Mouse (Mus musculus): ENCODE data around the gene Fhad1.

Gene Fhad1

DNA sequence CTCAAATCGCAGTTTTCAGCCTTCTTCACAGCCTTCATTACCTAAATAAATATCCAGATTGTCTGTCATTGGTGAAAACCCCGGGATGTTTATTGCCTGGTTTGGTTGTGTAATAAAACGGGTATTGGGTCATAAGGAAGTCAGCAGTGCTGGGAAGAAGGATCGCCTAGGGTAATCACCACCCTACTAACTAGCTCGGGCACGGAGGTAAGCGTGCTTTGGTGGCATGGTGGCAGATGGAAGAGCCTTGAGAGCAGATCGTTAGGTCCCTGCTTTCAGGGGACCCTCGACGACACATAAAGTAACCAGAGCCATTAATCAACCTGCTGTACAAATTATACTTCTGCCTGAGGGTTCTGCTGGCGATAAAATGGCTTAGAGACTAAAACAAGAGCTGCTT lies 36.3 kb downstream of the Fhad1 start:
- no peak for DNase-seq (ENCODE audit: low read depth in 2 of 2, low spot score in 2 of 2)

DNA sequence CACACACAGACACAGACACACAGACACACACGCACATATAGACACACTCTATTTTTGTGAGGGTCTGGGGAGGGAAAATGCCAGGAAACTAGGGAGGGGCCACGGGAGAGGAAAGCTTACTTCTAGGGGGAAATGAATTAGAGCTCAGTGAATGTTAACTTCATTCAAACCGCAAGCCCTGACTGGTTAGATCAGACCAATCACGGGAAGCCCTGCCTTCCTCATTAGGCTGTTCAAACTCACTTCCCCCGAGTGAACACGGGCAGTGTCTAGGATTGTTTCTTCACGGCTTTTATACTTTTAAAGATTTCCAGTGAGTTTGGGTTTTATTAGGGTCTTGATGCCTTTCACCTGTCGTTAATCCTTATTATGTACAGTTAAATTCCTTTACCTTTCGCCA lies 37.5 kb downstream of the Fhad1 start:
- no peak for DNase-seq (ENCODE audit: low read depth in 2 of 2, low spot score in 2 of 2)

DNA sequence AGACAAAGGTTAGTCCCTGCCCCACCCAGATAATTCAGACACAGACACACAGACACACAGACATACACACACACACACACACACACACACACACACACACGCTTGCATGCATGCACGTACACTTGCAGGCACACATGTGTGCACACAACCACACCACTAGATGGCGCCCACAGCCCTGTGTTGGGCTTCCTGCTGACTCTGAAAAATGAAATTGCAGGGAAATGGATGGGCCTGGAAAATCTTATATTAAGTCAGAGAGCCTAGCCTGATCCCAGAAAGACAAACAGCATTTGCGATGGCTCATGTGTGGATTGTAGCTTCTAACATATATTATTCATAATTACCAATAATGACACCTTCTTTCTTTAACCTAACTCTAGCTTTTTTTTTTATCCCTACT lies 38.7 kb downstream of the Fhad1 start:
- DNase-seq (ENCODE audit: low read depth in 2 of 2, low spot score in 2 of 2): no peak

DNA sequence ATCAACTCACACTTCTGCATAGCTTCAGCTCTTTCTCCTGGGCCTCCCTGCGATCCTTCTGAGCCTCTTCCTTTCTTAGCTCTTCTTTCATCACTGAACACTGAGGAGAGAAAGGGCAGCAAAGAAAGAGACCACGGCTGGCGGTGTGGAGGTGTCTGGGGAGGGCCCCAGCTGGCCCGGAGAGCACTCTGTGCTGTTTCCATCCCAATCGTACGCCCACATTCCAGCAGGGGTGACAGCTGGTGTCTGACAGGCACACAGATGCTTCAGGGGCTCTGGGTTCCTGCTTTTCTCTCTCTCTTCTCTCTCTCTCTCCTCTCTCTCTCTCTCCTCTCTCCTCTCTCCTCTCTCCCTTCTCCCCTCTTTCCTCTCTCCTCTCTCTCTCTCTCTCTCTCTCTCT lies 50.3 kb downstream of the Fhad1 start:
- no peak for DNase-seq (ENCODE audit: low read depth in 2 of 2, low spot score in 2 of 2)

DNA sequence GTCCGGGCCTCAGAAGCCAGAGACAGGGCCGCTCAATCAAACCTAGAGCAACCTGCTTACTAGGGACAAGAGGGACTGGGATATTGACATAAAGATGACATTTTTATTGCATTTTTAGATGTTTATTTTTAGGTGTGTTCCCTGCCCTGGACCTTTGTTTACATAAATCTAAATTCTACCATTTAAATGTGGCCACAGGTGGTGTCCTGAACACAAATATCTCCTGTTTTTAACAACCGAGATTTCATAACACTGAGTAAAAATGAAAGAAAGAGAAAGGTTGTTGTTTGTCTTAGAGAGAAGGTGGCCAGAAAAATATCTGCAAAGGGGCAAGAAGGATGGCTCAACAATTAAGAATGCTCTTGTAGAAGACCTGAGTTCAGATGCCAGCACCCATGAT lies 51.0 kb downstream of the Fhad1 start:
- no peak for DNase-seq (ENCODE audit: low read depth in 2 of 2, low spot score in 2 of 2)

DNA sequence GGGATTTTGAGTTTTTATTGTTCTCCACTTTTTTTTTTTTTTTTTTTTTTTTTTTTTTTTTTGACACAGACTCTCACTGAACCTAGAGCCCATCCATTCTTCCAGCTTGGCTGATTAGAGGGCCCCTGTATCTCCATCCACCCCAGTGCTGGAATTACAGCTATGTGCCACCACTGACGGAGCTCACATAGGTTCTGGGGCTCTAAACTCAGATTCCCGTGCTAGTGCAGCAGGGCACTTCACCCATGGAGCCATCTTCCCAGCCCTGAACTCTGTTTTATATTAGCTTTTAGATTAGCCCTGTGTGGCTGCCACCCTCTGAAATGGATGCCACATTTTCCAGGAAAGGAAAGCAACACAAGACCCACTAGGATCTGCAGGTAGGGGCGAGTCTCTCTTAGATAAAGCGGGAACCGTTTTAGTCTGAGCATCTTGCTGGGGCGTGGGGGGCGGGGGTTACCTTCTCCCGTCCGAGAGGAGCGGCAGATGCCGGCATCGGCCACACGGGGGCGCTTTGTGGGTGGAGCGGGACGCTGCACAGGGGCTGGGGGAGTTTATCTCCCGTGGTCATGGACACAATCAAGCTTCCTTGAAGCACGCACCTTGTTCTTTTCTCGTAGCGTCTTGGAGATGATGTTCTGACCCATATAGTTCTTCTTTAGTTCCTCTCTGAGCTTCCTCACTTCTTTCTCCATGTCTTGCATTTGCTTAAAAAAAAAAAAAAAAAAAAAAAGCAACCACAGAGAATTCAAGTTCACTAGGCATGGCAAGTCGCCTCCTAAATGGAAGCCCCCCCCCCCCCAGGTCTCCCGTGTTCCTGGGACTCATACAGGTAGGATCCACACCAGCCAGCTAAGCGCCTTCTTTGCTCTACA lies 51.8 kb downstream of the Fhad1 start:
- peak; percentile 30 to 43 for DNase-seq (ENCODE audit: low read depth in 2 of 2, low spot score in 2 of 2)

DNA sequence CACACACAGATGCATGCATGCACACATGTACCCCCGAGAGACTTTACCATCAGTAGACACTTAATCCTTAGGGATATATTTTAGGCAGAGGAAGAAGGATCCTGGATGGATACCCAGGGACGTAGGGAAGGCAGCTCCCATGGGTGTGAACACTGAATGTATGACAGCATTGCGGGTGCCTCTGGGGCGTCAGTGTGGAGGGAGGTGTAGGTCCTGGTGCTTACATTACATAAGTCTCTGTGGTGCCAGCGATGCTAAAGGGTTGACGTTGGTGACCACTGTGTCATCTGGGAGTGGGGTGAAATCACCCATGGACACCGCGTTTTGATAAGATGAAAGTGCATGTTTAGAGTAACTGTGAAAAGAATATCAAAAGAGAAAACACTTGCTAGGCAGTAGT lies 54.8 kb downstream of the Fhad1 start:
- no peak for DNase-seq (ENCODE audit: low read depth in 2 of 2, low spot score in 2 of 2)

DNA sequence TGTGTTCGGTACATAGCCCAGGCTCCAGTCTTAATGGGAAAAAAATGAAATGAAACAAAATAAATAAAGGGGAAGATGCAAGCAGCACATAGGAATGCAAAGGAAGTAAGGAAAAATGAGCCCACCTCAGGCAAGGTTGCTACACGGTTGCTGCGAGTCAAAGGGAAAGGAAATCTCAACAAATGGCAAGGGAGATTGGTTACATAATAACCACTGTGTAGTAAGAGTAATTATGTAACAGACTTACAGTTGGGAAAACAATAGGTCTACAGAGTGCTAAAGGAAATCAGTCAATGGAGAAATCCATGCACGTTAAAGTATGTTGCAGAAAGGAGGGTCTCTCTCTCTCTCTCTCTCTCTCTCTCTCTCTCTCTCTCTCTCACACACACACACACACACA lies 55.3 kb downstream of the Fhad1 start:
- DNase-seq (ENCODE audit: low read depth in 2 of 2, low spot score in 2 of 2): no peak

DNA sequence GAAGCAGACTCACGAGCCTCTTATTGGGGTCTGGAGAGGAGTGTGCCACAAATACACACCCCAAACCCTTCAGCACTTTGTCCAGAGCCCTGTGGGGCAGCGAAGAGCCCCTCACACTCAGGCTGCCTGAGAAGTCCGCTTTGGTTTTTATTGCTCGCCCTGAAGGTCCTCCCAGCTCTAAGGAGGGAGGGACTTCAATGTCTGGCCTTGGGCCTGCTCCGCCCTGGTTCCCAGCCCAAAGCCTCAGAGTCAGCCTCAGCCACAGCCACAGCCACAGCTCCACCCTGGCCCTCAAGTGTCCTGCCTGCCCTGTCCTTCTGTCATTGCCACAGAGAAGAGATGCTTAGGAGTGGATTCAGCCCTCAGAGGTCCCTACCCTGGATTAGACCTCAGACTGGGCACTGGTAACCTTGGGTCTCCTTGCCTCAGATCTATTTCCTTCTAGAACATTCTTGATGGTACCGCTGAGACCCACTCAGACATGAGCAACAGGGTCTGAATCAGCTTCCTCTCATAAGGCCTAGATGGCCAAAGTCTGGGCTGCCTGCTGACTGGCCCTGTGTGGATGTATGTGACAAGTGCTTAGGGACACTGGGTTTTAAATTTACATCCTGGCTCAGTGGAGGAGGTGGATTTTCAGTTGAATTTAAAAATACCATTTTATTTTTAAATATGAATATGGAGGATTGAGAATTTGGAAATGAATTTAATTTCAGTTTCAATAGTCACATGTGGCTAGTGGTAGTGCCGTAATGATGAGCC lies 56.1 kb downstream of the Fhad1 start:
- no peak for DNase-seq (ENCODE audit: low read depth in 2 of 2, low spot score in 2 of 2)

DNA sequence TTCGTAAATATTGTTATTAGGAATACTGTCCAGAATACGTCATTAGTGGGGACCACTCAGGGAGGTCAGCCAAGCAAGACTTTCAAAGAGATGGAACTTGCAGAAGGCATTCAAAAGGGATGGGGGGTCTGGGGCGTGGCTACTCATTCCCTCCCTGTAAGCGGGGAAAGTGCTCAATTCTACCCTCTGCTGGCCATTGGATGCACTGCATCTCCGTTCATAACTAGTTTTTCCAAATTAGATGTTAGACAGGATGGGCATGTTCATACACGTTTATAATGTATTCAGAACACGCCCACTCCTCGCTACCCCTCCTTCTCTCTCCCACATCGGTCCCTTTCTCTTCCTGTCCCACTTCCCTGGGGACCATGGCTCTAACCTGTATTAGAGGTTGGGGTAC lies 56.7 kb downstream of the Fhad1 start:
- peak; percentile 27 to 63 for DNase-seq (ENCODE audit: low read depth in 2 of 2, low spot score in 2 of 2)

DNA sequence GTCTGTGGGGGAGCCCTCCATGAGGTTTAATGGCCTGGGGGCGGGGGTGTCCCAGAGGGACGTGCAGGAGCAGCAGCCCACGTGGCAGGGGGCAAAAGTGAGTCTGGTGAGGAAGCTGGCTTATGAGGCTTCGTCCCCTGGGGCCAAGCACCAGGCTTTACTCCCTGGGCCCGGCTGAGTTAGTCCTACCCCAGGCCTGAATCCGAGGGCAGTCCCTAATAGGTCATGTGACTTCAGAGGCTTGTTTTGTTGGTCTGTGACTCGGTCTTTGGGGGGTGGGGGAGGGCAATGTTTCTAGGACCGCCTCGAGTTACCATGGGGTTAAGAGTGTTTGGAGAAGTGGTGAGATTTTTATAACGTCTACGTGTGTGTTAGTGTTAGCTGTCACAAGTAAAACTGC lies 57.1 kb downstream of the Fhad1 start:
- DNase-seq (ENCODE audit: low read depth in 2 of 2, low spot score in 2 of 2): no peak

DNA sequence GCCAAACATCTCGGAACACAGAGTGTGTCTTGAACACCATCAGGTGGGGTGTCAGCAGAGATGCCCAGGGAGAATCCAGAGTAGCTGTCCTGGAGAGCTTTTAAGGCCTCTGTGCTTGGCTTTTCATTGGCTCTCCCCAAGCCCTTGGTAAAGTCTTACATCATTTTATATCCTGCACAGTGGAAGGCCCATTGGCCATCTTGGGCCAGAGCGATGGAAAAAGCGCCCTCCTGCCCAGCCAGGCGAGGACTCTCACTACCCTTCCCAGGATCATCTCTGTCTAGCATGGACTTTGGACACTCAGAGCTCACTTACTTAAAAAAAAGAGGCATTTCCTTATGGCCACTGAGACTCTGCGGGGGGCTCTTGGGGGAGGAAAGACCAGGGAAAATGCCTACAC lies 58.0 kb downstream of the Fhad1 start:
- no peak for DNase-seq (ENCODE audit: low read depth in 2 of 2, low spot score in 2 of 2)

DNA sequence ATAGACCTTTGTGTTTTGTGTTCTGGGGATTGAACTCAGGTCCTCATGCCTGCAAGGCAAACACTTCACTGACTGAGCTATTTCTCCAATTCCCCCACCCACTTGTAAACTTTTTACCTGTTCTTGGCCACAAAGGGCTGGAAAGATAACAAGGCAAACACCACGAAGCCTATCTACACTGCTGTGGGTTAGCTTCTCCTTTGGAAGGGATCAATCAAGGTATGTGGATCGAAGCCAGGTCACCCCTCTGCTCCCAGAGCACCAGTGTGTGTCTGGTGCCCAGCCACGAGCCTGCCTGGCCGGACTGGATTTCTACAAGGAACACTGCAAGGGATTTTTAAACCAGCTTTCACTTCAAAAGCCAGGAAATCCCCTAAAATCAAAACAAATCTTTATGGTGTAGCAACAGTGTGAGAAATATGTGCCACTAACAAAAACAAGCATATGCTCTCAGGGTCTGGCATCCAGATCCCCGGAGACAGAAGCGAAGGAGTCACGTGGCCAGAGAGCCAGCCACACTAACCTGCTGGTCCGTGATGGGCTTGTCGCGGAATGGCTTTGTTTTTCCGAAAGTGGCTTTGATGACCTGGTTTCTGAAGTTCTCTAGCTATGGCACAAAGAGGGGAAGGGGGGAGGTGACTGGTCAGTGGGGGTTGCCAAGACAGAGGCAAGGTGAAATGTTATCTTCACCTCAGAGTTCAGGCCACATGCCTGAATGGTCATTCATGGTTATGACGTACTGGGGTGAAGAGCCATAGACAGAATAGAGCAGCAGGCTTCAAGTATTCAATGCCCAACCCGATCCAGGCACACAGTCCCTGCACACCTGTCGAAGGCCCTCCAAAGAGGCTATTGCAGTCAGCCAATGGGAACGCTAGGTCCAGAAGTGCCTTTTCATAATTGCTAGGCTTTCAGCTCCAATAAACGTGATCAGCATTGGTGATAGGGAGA lies 59.8 kb downstream of the Fhad1 start:
- DNase-seq (ENCODE audit: low read depth in 2 of 2, low spot score in 2 of 2): no peak

DNA sequence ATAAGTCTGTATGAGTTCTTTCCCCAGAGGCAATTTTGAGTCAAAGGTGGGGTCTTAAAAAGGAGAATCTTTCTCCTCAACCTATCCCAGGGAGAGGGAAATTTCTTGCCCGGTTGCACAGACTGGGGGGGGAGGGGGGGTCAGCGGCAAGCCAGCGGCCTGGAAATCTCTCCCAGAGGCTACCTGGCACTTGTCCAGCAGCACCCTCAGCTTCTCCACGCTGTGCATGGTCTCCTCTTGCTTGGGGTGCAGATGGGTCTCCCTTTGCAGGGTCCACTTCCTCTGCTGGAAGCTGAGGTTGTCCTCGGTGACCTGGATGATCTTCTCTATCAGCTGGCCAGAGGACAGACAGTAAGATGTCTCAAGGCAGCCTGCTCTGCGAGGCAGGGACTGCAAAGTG lies 61.0 kb downstream of the Fhad1 start:
- no peak for DNase-seq (ENCODE audit: low read depth in 2 of 2, low spot score in 2 of 2)

DNA sequence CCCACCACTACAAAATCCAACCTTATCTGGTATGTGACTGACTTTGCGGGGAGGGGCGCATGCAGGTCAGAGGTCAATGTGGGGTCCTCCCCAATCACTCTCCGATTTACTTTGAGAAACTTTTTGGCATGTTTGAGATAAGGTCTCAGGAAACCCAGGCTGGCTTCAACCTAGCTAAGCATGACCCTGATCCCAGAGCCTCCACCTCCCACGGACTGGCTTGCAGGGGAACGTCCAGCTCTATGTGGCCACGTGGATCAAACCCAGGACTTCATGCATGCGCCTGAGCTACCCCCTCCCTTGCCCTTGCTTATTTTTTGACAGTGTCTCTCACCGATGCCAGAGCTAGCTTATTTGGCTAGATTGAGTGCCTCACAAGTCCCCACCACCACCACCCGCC lies 61.6 kb downstream of the Fhad1 start:
- DNase-seq (ENCODE audit: low read depth in 2 of 2, low spot score in 2 of 2): no peak

DNA sequence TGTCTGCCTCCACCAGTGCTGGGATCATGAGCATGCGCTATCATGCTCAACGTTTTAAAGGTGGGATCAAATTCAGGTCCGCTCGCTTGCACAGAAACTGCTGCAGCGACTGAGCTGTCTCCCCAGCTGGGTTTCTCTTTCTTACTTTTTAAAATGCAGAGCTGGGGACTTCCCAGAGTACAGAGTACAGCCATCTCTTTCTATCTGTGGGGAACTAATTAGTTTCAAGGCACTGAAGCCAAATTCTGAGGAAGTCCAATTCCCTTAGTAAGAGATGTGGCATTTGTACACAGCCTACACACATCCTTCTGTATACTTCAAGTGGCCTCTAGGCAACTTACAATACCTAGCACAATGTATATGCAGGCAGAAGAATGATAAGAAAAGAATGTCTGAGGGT lies 62.1 kb downstream of the Fhad1 start:
- no peak for DNase-seq (ENCODE audit: low read depth in 2 of 2, low spot score in 2 of 2)

DNA sequence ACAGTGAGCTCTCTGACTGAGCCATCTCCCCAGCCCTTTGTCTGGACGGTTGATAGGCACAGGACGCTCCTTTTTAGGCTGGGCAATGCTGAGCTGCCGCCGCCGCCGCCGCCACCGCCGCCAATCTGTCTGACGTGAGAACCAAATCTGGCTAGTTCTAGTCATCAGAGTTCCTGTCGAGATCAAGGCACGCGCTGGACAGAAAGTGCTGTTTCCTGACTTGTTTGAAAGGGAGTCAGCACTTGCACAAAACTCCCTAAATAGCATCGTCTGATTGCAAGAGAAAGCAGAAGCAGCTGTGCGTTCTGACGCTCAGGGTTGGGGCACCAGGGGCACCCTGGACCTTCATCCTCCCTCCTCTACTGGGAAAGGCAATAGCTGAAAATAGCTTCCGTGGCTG lies 62.8 kb downstream of the Fhad1 start:
- DNase-seq (ENCODE audit: low read depth in 2 of 2, low spot score in 2 of 2): no peak

DNA sequence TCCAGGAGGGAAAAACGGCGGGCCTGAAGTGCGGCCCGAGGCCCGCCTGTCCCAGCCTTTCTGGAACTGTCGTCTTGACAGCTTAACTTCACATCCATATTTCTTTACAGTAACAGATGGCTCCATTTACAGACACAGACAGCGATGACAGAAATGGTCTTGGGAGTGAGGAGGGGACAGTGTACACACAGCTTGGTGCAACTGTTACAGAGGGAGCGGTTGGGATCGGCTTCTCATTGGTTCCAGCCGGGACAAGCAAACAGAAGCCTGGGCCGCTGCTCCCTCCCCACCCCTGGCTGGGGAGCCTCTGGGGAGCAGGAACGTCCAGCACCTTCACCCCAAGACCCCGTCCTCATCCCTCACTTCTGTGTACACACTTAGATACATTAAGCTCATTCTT lies 65.4 kb downstream of the Fhad1 start:
- DNase-seq (ENCODE audit: low read depth in 2 of 2, low spot score in 2 of 2): no peak

DNA sequence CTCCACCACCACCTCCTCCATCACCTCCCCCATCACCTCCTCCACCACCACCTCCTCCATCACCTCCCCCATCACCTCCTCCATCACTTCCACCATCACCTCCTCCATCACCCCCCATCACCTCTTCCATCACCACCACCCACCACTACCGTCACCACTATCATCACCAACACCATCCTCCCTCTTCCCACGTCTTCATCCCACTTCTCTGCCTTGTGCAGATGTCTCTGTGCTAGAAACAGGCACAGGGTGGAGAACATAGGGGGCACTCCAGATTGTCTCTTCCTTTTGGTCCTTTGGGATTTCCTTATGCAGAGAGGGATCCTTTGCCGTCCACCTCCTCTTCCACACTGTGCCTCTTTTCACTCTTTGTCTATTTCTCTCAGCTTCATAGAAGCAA lies 66.1 kb downstream of the Fhad1 start:
- DNase-seq (ENCODE audit: low read depth in 2 of 2, low spot score in 2 of 2): no peak

DNA sequence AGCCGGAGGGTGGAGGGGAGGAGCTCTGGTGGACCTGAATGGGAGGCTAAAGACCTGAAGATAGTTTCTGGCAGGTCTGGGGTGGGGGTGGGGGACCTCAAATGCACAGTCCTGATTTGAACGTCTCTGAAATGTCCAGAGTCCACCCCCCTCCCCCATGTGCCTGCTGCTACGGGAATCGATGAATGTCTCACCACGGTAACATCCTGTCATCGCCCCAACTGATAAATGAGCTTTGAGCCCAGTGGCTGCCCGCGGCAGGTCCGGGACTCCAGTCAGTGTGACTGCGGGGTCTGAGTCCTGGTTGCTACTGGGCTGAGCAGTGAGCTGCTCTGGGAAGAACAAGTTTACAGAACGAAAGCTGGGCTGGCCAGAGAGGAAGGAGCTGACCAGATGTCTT lies 72.5 kb downstream of the Fhad1 start:
- no peak for DNase-seq (ENCODE audit: low read depth in 2 of 2, low spot score in 2 of 2)

DNA sequence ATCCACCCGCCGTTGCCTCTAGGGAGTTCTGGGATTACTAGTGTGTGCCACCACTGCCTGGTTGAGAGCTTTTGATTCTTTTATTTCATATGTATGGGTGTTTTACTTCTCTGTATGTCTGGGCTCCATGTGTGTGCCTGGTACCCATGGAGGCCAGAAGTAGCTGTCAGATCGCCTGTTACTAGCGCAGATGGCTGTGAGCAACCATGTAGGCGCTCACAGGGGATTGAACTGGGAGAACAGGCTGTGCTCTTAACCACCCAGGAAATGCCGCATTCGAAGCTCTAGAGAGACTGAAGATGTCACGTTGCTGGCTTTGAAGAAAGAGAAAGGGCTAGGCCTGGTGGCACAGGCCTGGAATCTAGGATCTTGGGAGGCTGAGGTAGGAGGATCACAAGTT lies 73.6 kb downstream of the Fhad1 start:
- DNase-seq (ENCODE audit: low read depth in 2 of 2, low spot score in 2 of 2): no peak

DNA sequence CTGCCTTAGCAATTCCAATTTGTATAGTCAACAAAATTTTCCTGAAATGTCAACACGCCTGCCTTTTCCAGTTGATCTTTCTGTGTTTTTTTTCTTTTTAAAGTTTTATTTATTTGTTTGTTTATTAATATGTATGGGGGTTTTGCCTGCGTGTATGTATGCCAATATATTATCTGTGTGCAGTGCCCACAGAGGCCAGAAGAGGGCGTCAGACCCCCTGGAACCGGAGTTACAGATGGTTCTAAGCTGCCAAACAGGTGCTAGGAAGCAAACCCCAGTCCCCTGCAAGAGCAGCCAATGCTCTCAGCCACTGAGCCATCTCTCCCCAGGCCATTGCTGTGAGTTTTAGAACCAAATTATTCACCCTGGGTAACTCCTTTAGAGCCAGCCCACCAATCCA lies 76.3 kb downstream of the Fhad1 start:
- no peak for DNase-seq (ENCODE audit: low read depth in 2 of 2, low spot score in 2 of 2)

All from CD8-positive naive resting alpha-beta T cell, adult 2 months (primary cell).